Mouse (Mus musculus): ENCODE results near the gene Gpd1.
"Not testable (repeated sequence)": the region's sequence is repeated elsewhere in the genome, so short reads cannot be mapped to it uniquely, and the experiment has no call there.

Gene Gpd1

GRCm38 (mm10) chr15:99701640-99701998 is 15.7 kb upstream of the Gpd1 start:
- DNase-seq (ENCODE audit: low read depth, low spot score) = not testable (repeated sequence)

- peak; percentile 98 for DNase-seq (ENCODE audit: low read depth, low spot score)
Observed at GRCm38 (mm10) chr15:99701999-99702900, 15.1 kb upstream of the Gpd1 start, which contains the start of gene Smarcd1. Smarcd1 (plus strand) TSS chr15:99702129.

- DNase-seq (ENCODE audit: low read depth, low spot score) = no peak
Observed at GRCm38 (mm10) chr15:99703104-99703503, 14.2 kb upstream of the Gpd1 start.

- DNase-seq (ENCODE audit: low read depth, low spot score) = no peak
Observed at GRCm38 (mm10) chr15:99703676-99704040, 13.7 kb upstream of the Gpd1 start.

GRCm38 (mm10) chr15:99704041-99704681 is 13.2 kb upstream of the Gpd1 start:
- DNase-seq (ENCODE audit: low read depth, low spot score) = no peak

- no peak for DNase-seq (ENCODE audit: low read depth, low spot score)
Observed at GRCm38 (mm10) chr15:99704881-99705280, 12.4 kb upstream of the Gpd1 start.

- DNase-seq (ENCODE audit: low read depth, low spot score) = peak; percentile 79
Observed at GRCm38 (mm10) chr15:99705440-99706048, 11.8 kb upstream of the Gpd1 start, which contains the start of gene Gm17349. Gm17349 (minus strand) TSS chr15:99705490.

GRCm38 (mm10) chr15:99708176-99708575 is 9.1 kb upstream of the Gpd1 start:
- no peak for DNase-seq (ENCODE audit: low read depth, low spot score)

GRCm38 (mm10) chr15:99710221-99711190 is 6.8 kb upstream of the Gpd1 start:
- DNase-seq (ENCODE audit: low read depth, low spot score) = no peak

GRCm38 (mm10) chr15:99711491-99711890 is 5.8 kb upstream of the Gpd1 start:
- DNase-seq (ENCODE audit: low read depth, low spot score) = no peak

- no peak for DNase-seq (ENCODE audit: low read depth, low spot score)
Observed at GRCm38 (mm10) chr15:99712666-99713559, 4.4 kb upstream of the Gpd1 start.

GRCm38 (mm10) chr15:99713569-99713968 is 3.7 kb upstream of the Gpd1 start:
- no peak for DNase-seq (ENCODE audit: low read depth, low spot score)

GRCm38 (mm10) chr15:99714206-99714605 is 3.1 kb upstream of the Gpd1 start:
- DNase-seq (ENCODE audit: low read depth, low spot score) = no peak

GRCm38 (mm10) chr15:99714858-99715257 is 2.5 kb upstream of the Gpd1 start:
- peak; percentile 88 for DNase-seq (ENCODE audit: low read depth, low spot score)

- no peak for DNase-seq (ENCODE audit: low read depth, low spot score)
Observed at GRCm38 (mm10) chr15:99715361-99715865, 1.9 kb upstream of the Gpd1 start.

- no peak for DNase-seq (ENCODE audit: low read depth, low spot score)
Observed at GRCm38 (mm10) chr15:99715982-99716746, 1.2 kb upstream of the Gpd1 start.

GRCm38 (mm10) chr15:99716814-99717213 is 501 bp upstream of the Gpd1 start:
- no peak for DNase-seq (ENCODE audit: low read depth, low spot score)

GRCm38 (mm10) chr15:99718461-99719021 is 1.2 kb downstream of the Gpd1 start:
- DNase-seq (ENCODE audit: low read depth, low spot score) = no peak

- DNase-seq (ENCODE audit: low read depth, low spot score) = no peak
Observed at GRCm38 (mm10) chr15:99719865-99720264, 2.5 kb downstream of the Gpd1 start.

Data from mesoderm, embryonic 11.5 days (tissue).